Mouse (Mus musculus): ENCODE measurements around the gene Cacnb4.

Gene Cacnb4

GRCm38 (mm10) chr2:52647255-52647998, 29.2 kb downstream of the Cacnb4 start:
- DNase-seq = no peak

DNA sequence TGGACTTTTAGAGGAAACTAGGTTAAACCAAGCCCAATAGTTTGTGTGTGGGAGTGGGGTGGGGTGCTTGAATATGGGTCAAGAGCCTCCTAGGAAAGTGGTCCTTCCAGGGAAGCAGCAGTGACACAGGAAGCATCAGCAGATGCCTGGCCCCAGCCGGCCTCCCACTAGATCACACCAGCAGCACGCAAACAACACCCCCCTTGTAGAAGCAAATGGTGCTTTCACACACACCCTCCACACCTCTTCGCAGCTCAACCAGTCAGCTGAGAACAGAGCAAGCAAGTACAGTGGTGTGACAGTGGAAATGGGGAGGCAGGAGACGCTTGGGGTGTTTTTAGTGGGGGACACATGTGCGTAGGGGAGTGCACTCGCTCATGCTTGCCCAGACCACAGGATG, 33.0 kb downstream of the Cacnb4 start:
- DNase-seq = no peak

- DNase-seq = no peak
Observed at GRCm38 (mm10) chr2:52639530-52639875, 37.1 kb downstream of the Cacnb4 start.

- DNase-seq = no peak
Observed at GRCm38 (mm10) chr2:52638857-52639529, 37.6 kb downstream of the Cacnb4 start.

DNA sequence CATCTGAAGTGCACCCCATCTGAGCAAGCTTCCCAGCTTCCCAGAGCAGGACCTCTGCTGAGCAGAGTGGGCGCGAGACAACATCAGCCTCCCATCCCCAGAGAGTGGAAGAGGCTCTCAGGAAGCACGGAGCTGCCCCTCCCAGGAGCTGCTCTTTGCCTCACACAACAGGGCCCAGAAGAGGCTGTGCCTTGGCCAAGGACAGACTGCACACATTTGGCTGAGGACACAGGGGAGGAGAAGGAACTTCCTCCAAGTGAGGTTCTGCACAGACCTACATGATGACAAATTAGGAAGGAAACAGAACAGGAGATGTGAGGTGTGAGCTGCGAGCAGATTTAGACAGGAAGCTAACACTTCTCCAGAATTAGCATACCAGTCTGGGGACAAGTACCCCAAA, 38.4 kb downstream of the Cacnb4 start:
- no peak for DNase-seq

- DNase-seq = no peak
Observed at GRCm38 (mm10) chr2:52636051-52636450, 40.6 kb downstream of the Cacnb4 start.

GRCm38 (mm10) chr2:52635358-52635757, 41.3 kb downstream of the Cacnb4 start:
- DNase-seq = no peak

GRCm38 (mm10) chr2:52632880-52633279, 43.8 kb downstream of the Cacnb4 start:
- DNase-seq = peak; percentile 84 to 86

- peak; percentile 44 to 48 for DNase-seq
Observed at GRCm38 (mm10) chr2:52628186-52628585, 48.4 kb downstream of the Cacnb4 start.

GRCm38 (mm10) chr2:52626266-52626665, 50.4 kb downstream of the Cacnb4 start:
- no peak for DNase-seq

DNA sequence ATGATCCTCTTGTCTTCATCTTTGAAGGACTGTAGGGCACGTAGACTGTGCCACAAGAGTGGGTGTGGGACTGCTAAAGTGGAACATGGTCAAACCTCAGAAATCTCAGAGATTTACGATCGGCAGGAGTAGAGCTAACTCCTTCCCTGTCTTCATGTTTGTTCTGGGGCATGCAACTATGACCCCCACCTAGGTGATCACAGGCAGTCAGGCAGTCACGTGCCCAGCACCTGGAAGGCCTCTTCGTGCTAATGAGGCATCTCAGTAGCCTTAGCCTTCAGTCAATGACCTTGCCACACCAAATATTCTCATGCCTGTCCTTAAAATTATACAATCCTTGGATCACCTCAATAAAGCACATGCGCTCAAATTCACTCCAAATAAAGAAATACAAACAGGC, 50.9 kb downstream of the Cacnb4 start:
- DNase-seq = no peak

DNA sequence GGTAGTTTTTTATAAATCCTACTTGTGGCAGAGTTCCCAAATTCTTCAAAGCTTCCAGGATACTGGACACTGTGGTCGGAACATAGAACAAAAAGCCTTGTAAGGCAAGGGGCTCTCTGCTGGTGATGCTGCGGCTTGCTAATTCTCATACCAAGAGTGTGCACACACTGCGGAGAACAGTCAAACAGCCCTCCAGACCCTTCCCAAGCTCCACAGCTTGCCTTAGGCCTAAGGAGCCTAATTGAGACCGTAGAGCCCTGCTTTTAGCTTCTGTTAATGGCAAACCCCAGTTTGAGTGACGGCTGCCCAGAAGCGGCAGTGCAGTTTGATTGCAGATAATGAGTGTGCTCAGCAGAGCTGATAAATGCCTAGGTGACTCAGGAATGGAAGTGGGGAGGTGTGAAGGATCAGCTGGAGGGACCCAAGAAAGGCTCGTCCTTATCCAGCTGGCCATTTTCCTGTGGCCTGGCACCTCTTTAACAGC, 52.7 kb downstream of the Cacnb4 start:
- DNase-seq = peak; percentile 24 to 50

- DNase-seq = peak; percentile 74 to 83
Observed at GRCm38 (mm10) chr2:52623461-52623860, 53.2 kb downstream of the Cacnb4 start.

DNA sequence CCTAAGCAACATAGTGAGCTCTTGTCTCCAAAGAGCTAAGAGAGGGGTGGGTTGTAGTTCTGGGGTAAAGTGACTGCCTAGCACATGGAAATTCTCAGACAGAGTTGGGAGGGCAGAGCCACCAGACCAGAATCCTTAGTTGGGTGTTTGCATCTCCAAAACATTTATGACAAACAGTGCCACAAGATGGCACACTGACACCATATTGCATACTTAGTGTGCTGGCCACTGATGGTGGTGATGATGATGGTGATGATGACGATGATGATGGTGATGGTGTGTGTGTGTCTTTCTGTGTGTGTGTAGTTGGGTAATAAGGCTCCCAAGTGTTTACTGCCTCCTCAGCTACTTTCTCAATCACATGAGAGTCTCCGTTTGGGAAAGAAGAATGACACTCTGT, 54.0 kb downstream of the Cacnb4 start:
- no peak for DNase-seq

GRCm38 (mm10) chr2:52619406-52619974, 57.1 kb downstream of the Cacnb4 start:
- peak in 1 of 2 experiments; percentile 8 for DNase-seq

GRCm38 (mm10) chr2:52618804-52619203, 57.8 kb downstream of the Cacnb4 start:
- peak in 1 of 2 experiments; percentile 21 for DNase-seq

GRCm38 (mm10) chr2:52615429-52615828, 61.2 kb downstream of the Cacnb4 start:
- DNase-seq = no peak

GRCm38 (mm10) chr2:52613888-52614287, 62.7 kb downstream of the Cacnb4 start:
- no peak for DNase-seq

DNA sequence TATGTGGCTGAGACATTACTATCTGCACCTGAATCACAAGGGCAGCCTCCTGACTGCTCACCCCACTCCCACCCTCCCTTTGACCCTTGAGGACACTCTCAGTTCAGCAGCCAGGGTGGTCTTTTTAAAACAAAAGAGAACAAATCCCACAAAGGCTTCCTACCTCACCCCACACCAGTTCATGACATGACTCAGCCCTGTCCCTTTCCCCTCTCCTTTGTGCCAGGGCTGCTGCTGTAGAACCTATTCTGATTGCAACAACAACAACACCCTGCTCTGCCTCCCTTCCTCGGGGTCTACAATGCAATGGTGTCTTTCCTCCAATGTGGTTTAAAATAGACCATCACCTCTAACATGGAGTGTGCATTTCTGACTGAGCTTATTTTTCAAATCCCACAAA, 67.1 kb downstream of the Cacnb4 start:
- DNase-seq = no peak

DNA sequence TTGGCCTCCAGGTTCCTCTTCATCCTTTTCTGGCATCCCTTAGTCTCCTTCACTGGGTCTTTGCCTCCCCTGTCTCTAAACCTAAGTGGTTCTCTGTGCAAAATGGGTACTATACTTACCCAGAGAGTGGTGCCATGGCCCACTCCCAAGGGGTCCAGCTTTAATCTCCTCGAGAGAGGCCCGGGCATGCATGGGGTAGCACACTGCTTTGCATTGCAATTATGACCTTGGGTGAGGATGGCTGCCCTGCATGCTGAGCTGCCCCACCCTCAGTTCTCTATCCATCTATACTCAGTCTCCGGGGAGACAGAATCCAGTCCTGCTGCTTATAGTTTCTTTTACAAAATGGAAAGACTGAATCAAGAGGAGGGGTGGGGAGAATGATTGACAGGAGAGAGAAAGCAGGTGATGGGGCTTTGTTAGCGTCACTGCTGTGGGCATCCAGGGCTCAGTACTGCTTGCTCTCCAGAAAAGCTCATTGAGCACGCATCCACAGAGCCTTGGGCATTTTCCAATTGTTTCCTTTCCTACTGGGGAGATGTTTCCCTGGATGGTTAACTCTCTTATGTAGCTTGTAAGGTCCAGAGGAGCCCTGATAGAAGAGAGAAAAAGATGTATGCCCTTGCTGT, 68.7 kb downstream of the Cacnb4 start:
- no peak for DNase-seq

DNA sequence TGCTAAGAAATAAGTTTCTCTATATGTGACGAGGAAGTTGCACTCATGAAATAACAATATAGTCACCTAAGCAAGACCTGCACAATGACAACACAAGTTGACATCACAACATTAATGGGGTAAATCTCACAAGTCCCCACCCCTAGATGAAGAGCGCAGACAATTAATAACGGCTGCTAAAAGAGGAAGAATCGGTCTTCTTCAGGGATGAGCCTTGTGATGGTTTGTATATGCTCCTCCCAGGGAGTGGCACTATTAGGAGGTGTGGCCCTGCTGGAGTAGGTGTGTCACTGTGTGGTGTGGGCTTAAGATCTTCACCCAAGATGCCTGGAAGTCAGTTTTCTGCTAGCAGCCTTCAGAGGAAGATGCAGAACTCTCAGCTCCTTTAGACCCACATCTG, 70.3 kb downstream of the Cacnb4 start:
- DNase-seq = no peak

DNA sequence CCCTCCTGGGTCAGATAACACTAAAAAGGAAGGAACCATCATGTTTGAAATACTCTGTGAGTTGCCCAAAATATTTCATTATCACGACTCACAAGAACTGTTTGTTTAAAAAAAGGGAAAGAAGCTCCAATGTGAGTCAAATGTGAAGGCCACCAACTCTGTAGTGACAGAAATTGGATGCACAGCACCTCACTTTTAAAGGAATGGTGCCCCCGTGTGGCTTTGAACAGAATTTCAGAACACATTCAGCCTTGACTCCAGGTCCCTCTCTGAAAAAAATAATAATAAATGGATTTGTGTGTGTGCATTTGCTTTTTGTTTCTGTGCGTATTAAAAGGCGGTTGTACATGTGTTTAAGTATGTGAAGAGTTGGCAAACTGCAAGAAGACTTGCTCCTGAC, 71.3 kb downstream of the Cacnb4 start:
- peak; percentile 82 to 84 for DNase-seq

DNA sequence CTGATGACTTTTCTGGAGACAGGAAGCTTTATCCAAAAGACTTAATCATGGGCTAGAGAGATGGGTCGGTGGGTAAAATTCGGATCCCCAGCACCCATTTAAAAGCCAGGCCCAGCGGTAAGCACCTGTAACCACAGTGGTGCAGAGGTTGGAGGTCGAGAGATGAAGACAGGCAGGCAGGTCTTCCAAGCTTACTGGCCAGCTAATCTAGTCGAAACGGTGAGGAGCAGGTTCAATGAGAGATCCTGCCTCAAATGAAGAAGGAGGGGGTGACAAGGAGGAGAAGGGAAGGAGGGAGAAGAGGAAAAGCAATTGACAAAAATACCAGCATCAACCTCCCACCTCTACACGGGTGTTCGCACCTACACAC, 72.0 kb downstream of the Cacnb4 start:
- no peak for DNase-seq
